Mouse (Mus musculus): Measurements from ENCODE around the gene Bri3.

DNA sequence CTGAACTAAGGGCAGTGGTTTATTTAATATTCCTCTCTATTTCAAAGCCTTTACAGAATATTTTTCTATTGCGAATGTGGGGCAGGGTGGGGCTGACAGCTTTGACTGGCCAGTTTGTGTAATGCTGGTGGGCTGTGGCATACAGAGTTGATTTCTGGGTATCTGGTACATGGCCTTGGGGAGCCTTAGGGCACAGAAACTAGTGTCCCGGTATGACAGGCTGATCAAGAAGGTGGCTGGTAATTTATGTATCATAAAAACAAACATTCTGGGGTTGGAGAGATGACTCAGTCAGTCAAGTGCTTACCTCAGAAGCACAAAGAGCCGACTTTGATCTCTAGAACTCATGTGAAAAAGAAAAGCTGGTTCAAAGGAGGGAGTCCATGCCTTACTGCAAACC is 182.5 kb downstream of the Bri3 start:
- TF ChIP-seq CTCF (IDR thresholded peaks at IDR 0.05; ENCODE audit: insufficient read depth, low read length) (no peak), POLR2A (IDR thresholded peaks at IDR 0.05; ENCODE audit: borderline replicate concordance, extremely low read depth, low read depth, low read length) (no peak)

Measured in lung, adult 2 months (tissue).